Mouse (Mus musculus): Measurements from ENCODE around the gene Was. TPM values are rescaled to one million over a fixed set of nuclear protein-coding genes. Genes with fewer than 3 reads are reported as not detected.
A peak's percentile ranks its signal among the peaks of the same experiment; 100 is the strongest.
"Not testable (repeated sequence)": the region's sequence is repeated elsewhere in the genome, so short reads cannot be mapped to it uniquely, and the experiment has no call there.

The Was gene
- polyA plus RNA-seq, 1 experiment from 2014 or later = 0.14 TPM

DNA sequence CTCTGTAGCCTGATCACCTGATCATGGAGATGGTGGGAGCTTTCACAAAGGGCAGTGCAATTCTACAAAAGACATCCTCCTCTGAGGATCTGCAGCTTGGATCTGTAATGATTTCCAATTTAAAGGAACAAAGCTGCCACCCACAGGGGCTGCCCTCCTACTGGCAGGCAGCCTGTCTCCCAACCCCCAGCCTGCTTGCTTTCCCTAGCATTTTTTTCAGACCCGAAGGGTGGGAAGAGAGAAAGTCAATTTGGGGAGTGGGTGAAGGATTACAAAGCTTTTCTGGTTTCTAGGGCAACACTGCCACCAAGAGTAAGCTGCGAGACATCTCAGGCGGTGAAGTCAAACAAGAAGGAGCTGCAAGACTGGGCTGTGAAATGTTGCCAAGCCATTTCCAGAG, 10.7 kb upstream of the Was start:
- no peaks in the 10 kb centered on the region for H3K9me3 ChIP-seq (replicated peaks)
- peak overlapping the region; percentile 11; the same call in 1 of the 2 replicates for H3K4me2 ChIP-seq
- WGBS = 31% methylated on average over 3 of the region's 3 CpGs
- H3K27me3 ChIP-seq (replicated peaks) = no peaks in the 10 kb centered on the region
- no peak overlapping the region for H3K4me3 ChIP-seq (replicated peaks)
- H3K9ac ChIP-seq (replicated peaks) = no peak overlapping the region
- no peaks in the 10 kb centered on the region for H3K36me3 ChIP-seq
- peaks cover 5% of the 10 kb centered on the region; the same call in 1 of the 2 replicates for H3K4me1 ChIP-seq
- ATAC-seq (ENCODE audit: low FRiP score) = peak; percentile 68
- H3K27ac ChIP-seq (replicated peaks) = peak overlapping the region; percentile 84

- H3K9ac ChIP-seq (replicated peaks) = no peak overlapping the region
- no peak overlapping the region for H3K4me2 ChIP-seq
- H3K9me3 ChIP-seq (replicated peaks) = no peaks in the 10 kb centered on the region
- no peaks in the 10 kb centered on the region for H3K27me3 ChIP-seq (replicated peaks)
- no peak overlapping the region for H3K4me3 ChIP-seq (replicated peaks)
- 64% methylated on average over 4 of the region's 4 CpGs for WGBS
- no peaks in the 10 kb centered on the region for H3K36me3 ChIP-seq
- H3K4me1 ChIP-seq = peaks cover 5% of the 10 kb centered on the region; the same call in 1 of the 2 replicates
- no peak for ATAC-seq (ENCODE audit: low FRiP score)
- 0 out of 2 replicates have a peak overlapping the region, but pooled peaks have one; percentile 84 for H3K27ac ChIP-seq (replicated peaks)
Measured at GRCm38 (mm10) chrX:8099435-8099834, 9.1 kb upstream of the Was start.

DNA sequence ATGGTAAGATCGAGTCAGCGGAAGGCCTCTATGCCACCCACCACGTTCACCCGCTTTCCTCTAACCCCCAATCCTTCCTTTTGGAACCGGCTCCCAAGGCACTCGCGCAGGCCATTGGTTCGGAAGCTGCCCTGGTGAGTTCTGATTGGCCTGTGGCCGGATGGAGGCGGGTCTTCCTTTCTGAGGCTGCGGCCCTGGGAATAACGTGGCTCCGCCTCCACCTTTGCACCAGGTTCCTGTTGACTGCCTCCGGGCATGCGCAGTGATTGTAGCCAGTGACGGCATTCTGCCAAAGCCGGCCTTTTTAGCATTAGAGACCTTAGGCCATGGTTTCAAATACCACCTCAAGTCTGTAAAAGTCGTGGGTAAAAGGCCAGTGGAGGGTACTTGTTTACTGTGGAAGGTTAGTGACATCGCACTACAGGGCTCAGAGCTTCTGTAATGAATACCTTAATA, 6.5 kb upstream of the Was start:
- Histone ChIP-seq H3K36me3 (no peaks in the 10 kb centered on the region), H3K4me2 (peak overlapping the region; percentile 42), H3K27me3 (replicated peaks) (no peaks in the 10 kb centered on the region), H3K27ac (replicated peaks) (peak overlapping the region; percentile 74), H3K4me3 (replicated peaks) (peak overlapping the region; percentile 29), H3K9me3 (replicated peaks) (no peaks in the 10 kb centered on the region), H3K4me1 (peaks cover 5% of the 10 kb centered on the region; the same call in 1 of the 2 replicates), H3K9ac (replicated peaks) (no peak overlapping the region)
- ATAC-seq (ENCODE audit: low FRiP score) = peak; percentile 93
- 14% methylated on average over 19 of the region's 19 CpGs for WGBS

DNA sequence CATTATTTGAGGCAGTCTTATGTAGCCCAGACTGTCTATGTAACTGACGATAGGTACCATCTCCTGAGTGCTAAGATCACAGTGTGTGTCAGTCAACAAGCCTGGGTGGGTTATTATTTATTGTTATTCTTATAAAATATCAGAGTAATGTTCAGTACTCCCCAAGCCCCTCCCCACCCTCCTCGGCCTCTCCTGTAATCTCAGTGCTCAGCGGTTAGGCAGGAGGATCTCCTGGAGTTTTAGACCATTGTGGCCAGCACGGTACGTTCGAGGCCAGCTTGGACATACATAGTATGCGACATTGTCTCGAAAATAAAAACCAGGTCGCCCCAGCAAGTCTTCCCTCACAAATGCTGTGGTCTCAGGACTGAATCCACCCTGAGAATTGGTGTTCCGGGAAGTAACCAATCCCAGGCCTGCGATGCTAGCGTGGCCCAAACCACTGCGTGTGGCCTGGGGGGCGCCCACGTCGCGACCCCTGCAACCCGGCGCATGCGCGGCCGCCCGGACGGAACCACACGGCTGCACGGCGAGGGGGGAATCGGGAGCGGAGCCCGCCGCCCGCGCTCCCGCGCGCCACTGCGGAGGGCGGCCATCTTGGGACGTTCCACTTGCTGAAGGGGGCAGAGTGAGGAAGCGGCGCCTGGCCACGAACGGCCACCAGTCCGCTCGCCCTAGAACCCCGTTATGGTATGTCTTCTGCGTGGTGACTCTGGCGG, 5.9 kb upstream of the Was start:
- WGBS = 13% methylated on average over 32 of the region's 48 CpGs
- peak; percentile 91 for ATAC-seq (ENCODE audit: low FRiP score)
- not testable (repeated sequence) for H3K27me3 ChIP-seq (replicated peaks); H3K9ac ChIP-seq (replicated peaks); H3K9me3 ChIP-seq (replicated peaks); H3K36me3 ChIP-seq; H3K4me1 ChIP-seq
- Histone ChIP-seq H3K27ac (replicated peaks) (peak overlapping the region; percentile 74), H3K4me3 (replicated peaks) (peak overlapping the region; percentile 29), H3K4me2 (peak overlapping the region; percentile 44)

GRCm38 (mm10) chrX:8095546-8095945, 5.2 kb upstream of the Was start:
- H3K4me3 ChIP-seq (replicated peaks) = peak overlapping the region; percentile 29
- H3K9me3 ChIP-seq (replicated peaks) = no peaks in the 10 kb centered on the region
- no peaks in the 10 kb centered on the region for H3K27me3 ChIP-seq (replicated peaks)
- H3K36me3 ChIP-seq = no peaks in the 10 kb centered on the region
- H3K9ac ChIP-seq (replicated peaks) = no peak overlapping the region
- H3K4me1 ChIP-seq = 0 out of 2 replicates have a peak, but pooled peaks cover 2% of the 10 kb centered on the region
- 0 out of 2 replicates have a peak, but pooled peaks have one; percentile 0 for ATAC-seq (ENCODE audit: low FRiP score)
- 86% methylated on average over 10 of the region's 10 CpGs for WGBS
- peak overlapping the region; percentile 44 for H3K4me2 ChIP-seq
- H3K27ac ChIP-seq (replicated peaks) = 0 out of 2 replicates have a peak overlapping the region, but pooled peaks have one; percentile 28

DNA sequence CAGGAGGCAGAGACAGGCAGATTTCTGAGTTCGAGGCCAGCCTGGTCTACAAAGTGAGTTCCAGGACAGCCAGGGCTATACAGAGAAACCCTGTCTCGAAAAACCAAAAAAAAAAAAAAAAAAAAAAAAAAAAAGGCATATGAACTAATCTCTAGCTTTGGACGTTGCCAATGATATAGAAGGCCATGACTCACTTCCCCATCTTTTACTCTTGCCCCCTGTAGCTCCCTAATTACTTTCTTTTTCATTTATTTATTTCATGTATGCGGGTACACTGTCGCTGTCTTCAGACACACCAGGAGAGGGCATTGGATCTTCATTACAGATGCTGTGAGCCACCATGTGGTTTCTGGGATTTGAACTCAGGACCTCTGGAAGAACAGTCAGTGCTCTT, 653 bp upstream of the Was start:
- H3K4me1 ChIP-seq; ATAC-seq (ENCODE audit: low FRiP score); H3K4me3 ChIP-seq (replicated peaks); H3K36me3 ChIP-seq; H3K27me3 ChIP-seq (replicated peaks); H3K27ac ChIP-seq (replicated peaks); H3K4me2 ChIP-seq; H3K9ac ChIP-seq (replicated peaks); H3K9me3 ChIP-seq (replicated peaks): not testable (repeated sequence)
- WGBS = 86% methylated on average over 4 of the region's 5 CpGs

DNA sequence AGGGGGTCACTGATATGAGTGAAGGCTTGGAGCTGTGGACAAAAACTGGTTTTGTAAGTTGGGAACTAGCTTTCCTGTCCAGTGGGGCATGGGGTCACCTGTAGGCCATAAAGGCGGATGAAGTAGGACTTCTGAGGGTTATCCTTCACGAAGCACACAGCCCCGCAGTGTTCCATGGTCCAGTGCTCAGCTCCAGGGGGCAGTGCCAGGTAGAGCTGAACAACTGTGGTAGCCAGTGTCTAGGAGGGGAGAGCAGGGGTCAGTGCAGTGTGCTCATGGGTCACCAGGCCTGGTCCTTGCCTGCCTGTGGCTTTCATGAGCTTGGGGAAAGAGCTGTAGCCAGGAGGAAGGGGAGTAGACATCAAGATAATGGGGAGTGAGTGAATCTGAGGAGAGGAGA, 552 bp downstream of the Was start:
- no peak for ATAC-seq (ENCODE audit: low FRiP score)
- H3K36me3 ChIP-seq = no peaks in the 10 kb centered on the region
- H3K4me3 ChIP-seq (replicated peaks) = no peak overlapping the region
- H3K4me2 ChIP-seq = no peak overlapping the region
- H3K27ac ChIP-seq (replicated peaks) = no peak overlapping the region
- H3K27me3 ChIP-seq (replicated peaks) = no peaks in the 10 kb centered on the region
- WGBS = 91% methylated on average over 3 of the region's 3 CpGs
- H3K4me1 ChIP-seq = no peaks in the 10 kb centered on the region
- H3K9ac ChIP-seq (replicated peaks) = no peak overlapping the region
- no peaks in the 10 kb centered on the region for H3K9me3 ChIP-seq (replicated peaks)

DNA sequence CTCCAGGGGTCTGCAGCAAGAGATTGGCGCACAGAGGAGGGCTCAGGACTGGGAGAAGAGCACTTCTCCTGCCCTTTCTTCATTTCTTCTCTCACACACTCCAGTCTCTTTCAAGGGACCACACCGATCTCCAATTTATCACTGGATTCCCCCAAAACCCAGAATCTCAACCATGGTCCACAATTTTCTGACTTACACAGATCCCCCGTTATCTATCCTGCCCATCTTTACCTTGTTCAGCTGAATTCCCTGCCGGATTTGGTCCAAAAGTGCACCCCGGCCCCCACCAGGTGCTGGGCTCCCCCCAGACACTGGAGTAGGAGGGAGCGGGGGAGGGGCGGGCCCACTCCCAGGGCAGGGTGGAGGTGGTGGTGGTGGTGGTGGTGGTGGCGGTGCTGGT, 4.7 kb downstream of the Was start:
- Histone ChIP-seq H3K36me3 (no peaks in the 10 kb centered on the region), H3K4me1 (no peaks in the 10 kb centered on the region), H3K9ac (replicated peaks) (no peak overlapping the region), H3K9me3 (replicated peaks) (no peaks in the 10 kb centered on the region), H3K4me3 (replicated peaks) (no peak overlapping the region), H3K27ac (replicated peaks) (no peak overlapping the region), H3K4me2 (no peak overlapping the region), H3K27me3 (replicated peaks) (no peaks in the 10 kb centered on the region)
- 91% methylated on average over 8 of the region's 8 CpGs for WGBS
- no peak for ATAC-seq (ENCODE audit: low FRiP score)

DNA sequence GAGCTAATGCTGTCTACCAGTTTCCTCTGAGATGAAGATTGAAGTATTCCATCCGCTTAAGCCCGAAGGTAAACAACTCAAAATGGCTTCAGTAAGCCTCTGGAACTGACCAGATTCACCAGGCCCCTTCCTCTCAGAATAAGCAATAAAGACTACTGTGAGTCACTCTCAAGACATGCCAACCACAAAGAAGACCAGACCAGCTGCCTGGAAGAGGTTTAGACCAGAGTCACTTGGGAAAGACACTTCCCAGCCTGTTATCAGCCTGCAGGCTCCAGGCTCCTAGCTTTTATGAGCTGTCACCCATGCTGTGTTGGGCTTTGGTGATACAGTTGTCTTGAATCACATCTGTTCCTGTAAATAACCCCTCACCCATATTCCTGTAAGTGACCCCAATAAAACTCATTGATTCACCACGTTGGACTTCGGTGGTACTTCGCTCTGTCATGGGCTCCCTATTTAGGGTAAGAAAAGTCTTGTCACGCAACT, 5.5 kb downstream of the Was start:
- no peaks in the 10 kb centered on the region for H3K4me1 ChIP-seq
- no peaks in the 10 kb centered on the region for H3K27me3 ChIP-seq (replicated peaks)
- H3K4me3 ChIP-seq (replicated peaks) = no peak overlapping the region
- H3K4me2 ChIP-seq = no peak overlapping the region
- no peak overlapping the region for H3K27ac ChIP-seq (replicated peaks)
- no peaks in the 10 kb centered on the region for H3K36me3 ChIP-seq
- no peak for ATAC-seq (ENCODE audit: low FRiP score)
- 80% methylated on average over 6 of the region's 6 CpGs for WGBS
- H3K9ac ChIP-seq (replicated peaks) = no peak overlapping the region
- no peaks in the 10 kb centered on the region for H3K9me3 ChIP-seq (replicated peaks)

DNA sequence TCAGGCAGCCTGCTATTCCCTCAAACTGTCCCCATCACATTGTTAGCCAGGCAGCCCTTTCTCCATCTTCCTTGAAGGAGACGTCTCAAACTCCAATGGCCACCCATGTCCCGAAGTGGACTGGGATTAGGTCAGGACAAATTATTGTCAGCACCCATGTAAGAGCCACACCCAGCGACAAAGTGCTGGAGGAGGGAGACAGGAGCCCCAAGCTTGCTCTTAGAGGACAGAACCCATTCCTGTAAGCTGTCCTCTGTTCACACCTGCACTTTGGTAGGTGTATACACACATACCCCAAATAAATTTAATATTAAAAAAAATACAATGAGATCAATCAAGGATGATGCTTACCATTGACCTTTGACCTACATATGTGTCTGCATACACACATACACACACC, 15.2 kb downstream of the Was start:
- WGBS = 31% methylated on average over 3 of the region's 3 CpGs

GRCm38 (mm10) chrX:8074430-8075014, 15.8 kb downstream of the Was start, which contains the start of gene Suv39h1:
Suv39h1 (minus strand) TSS chrX:8074760.
- Histone ChIP-seq H3K9ac (replicated peaks) (peak within 1 kb of the TSS; percentile 50), H3K36me3 (0 out of 2 replicates have a peak, but pooled peaks cover 7% of the 10 kb centered on the region), H3K27me3 (replicated peaks) (no peaks in the 10 kb centered on the region), H3K9me3 (replicated peaks) (no peaks in the 10 kb centered on the region), H3K4me2 (peak within 1 kb of the TSS; percentile 58), H3K4me3 (replicated peaks) (peak within 1 kb of the TSS; percentile 53), H3K27ac (replicated peaks) (peak within 1 kb of the TSS; percentile 88), H3K4me1 (peaks cover 7% of the 10 kb centered on the region)
- WGBS = 9% methylated on average over 46 of the region's 46 CpGs
- peak; percentile 96 for ATAC-seq (ENCODE audit: low FRiP score)

More for the DNA sequence above, 15.2 kb downstream of the Was start:
- peak overlapping the region; percentile 84 for H3K27ac ChIP-seq (replicated peaks)
- peak; percentile 36 for ATAC-seq (ENCODE audit: low FRiP score)
- no peaks in the 10 kb centered on the region for H3K27me3 ChIP-seq (replicated peaks)
- H3K4me2 ChIP-seq = peak overlapping the region; percentile 57
- peaks cover 7% of the 10 kb centered on the region for H3K4me1 ChIP-seq
- H3K9me3 ChIP-seq (replicated peaks) = no peaks in the 10 kb centered on the region
- H3K4me3 ChIP-seq (replicated peaks) = peak overlapping the region; percentile 53
- H3K9ac ChIP-seq (replicated peaks) = peak overlapping the region; percentile 49
- H3K36me3 ChIP-seq = 0 out of 2 replicates have a peak, but pooled peaks cover 7% of the 10 kb centered on the region

Data from neural tube, embryonic 15.5 days (tissue).